Comparison of ENCODE assay signal across 17 mouse cellular contexts in the genomic region with DNA sequence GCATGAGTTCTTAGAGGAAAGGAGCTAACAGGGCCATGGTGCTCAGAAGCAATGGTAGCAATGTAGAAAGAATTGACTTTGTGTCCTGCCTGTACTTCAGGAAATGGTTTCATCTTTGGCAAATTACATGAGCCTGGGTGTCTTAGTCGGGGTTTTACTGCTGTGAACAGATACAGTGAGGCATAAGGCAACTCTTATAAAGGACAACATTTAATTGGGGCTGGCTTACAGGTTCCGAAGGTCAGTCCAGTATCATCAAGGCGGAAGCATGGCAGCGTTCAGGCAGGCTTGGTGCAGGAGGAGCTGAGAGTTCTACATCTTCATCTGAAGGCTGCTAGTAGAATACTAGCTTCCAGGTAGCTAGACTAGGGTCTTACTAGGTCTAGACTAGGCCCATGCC.
"Had no signal": no experiment of that assay in that cellular context is flagged by ENCODE, and none has a peak within 500 bp of the region (broad histone marks: within the 10 kb centered on the region; RNA-seq: fewer than 3 reads in every experiment).

No protein-coding gene starts in this region.

- H3K27me3 ChIP-seq: midbrain, embryonic 12.5 days; neural tube, embryonic 13.5 days; neural tube, embryonic 15.5 days had no signal

- H3K4me3 ChIP-seq: midbrain, embryonic 12.5 days; myocyte; neural tube, embryonic 13.5 days; neural tube, embryonic 15.5 days had no signal

- H3K27ac ChIP-seq: liver, embryonic 14.5 days; midbrain, embryonic 12.5 days; neural tube, embryonic 13.5 days; neural tube, embryonic 15.5 days had no signal

- H3K9ac ChIP-seq: liver, embryonic 14.5 days; lung, embryonic 14.5 days; midbrain, embryonic 12.5 days; neural tube, embryonic 13.5 days; neural tube, embryonic 15.5 days had no signal

- H3K36me3 ChIP-seq: midbrain, embryonic 12.5 days; neural tube, embryonic 13.5 days; neural tube, embryonic 15.5 days had no signal

- DNase-seq: lung, adult 18-20 months; lung, embryonic 14.5 days; lung, postnatal 10 days; lung, postnatal 4 days; midbrain, embryonic 14.5 days; retina, postnatal 1 day; right cerebral cortex, adult 18-20 months; right cerebral cortex, postnatal 4 days; thymus, adult 18-20 months; thymus, postnatal 14 days; thymus, postnatal 4 days had no signal

- H3K9me3 ChIP-seq: midbrain, embryonic 12.5 days; neural tube, embryonic 13.5 days; neural tube, embryonic 15.5 days had no signal

- H3K4me2 ChIP-seq: lung, embryonic 14.5 days; midbrain, embryonic 12.5 days; neural tube, embryonic 13.5 days; neural tube, embryonic 15.5 days had no signal

- ATAC-seq: midbrain, embryonic 16.5 days had no signal
